Mouse (Mus musculus): ENCODE data around the gene Kcmf1.
"Not testable (repeated sequence)": the region's sequence is repeated elsewhere in the genome, so short reads cannot be mapped to it uniquely, and the experiment has no call there.

Kcmf1 gene

DNA sequence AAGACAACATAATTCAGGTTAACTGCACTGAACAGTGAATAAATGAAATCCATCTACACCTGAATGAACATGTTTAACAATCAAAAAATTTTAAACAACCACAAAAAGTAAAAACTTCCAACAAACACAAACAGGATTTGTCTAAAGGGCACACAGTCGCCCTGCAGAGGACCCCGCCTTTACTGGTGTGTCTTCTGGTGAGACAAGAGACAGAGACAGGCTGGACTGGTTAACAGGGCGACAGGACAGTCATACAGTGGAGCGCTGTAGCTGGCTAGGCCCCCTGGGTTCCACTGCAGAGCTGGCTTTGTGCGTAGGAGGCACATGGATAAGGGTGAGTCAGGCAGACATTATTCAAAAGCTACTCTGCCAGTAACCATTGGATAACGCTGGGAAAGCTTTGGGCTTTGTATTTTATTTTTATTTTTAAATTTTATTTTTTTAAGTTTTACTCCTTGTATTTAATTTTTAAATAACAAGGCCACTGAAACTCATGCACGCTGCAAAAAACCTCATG, 57.7 kb downstream of the Kcmf1 start:
- no peak for DNase-seq (ENCODE audit: low spot score in 2 of 2)

DNA sequence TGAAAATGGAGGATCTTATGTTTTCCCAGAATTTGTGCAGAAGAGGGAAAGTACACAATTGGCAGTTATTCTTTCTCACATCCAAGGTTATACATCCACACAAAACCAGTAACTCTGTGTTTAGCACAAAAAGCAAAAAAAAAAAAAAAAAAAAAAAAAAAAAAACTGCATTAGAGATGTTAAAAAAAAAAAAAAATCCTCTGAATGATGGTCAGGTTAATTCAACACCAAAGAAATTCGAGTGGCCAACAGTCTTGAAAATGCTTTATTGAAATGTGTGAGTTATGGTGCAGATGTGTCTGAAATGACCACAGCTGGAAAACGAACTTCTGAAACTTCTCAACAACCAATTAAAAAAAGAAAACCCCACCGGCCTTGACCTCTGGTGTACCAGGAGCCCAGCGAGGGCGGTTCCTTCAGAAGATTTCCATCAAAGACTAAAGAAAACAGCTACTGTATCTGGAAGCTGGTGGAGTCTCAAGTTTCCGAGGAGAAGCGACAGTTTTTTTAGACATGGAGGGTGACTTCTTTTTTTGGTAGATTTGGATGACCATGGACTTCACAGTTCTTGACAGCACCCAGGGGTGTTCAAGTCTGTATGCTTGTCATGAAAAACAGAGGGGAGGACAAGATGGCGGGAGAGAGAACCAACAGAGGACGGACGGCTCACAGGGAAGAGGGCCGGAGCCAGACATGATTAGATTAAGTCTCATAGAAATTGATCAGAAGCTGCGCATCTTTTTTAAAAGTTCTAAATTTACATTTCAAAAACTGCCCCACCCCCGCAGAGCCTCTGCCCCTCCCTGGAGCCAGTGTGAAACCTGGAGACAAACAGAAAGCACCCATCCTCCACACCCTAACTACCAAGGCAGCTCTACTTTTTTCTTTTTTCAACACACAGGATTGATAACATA, 58.7 kb downstream of the Kcmf1 start:
- no peak for DNase-seq (ENCODE audit: low spot score in 2 of 2)

DNA sequence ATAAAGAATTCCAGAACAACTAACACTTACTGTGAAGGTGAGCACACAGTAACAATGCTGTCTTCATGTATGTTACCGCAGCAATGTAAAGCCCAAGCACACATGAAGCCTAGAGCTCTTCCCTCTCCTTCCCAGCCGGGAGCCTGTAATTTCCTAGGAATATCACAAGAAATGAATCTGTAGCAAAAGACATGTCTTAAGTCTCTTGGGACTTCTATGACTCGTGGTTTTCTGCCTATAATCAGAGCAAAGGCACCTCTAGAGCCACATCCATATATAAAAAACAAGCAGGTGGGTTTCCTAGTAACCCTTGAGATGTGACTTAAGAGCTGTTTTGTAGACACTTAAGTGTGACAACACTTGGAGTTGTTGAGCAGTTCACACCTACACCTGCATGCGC, 62.0 kb downstream of the Kcmf1 start:
- no peak for DNase-seq (ENCODE audit: low spot score in 2 of 2)

DNA sequence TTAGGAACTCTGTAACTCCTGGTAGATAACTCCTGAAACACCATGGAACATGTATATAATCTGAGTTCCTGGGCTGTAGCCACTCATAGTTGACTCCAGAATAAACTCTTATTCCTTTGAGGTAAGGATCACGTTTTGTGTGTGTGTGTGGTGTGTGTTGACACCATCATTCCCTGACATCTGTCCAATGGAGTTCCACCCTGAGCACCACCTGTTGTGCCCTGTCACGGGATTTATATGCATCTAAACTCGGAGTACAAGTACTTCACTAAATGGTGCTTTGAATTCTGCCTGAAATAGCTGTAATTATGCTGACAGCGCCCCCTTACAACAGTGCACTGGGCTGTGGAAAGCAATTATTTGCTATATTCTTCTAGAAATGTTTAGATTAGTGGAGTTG, 65.3 kb downstream of the Kcmf1 start:
- DNase-seq (ENCODE audit: low spot score in 2 of 2) = no peak

DNA sequence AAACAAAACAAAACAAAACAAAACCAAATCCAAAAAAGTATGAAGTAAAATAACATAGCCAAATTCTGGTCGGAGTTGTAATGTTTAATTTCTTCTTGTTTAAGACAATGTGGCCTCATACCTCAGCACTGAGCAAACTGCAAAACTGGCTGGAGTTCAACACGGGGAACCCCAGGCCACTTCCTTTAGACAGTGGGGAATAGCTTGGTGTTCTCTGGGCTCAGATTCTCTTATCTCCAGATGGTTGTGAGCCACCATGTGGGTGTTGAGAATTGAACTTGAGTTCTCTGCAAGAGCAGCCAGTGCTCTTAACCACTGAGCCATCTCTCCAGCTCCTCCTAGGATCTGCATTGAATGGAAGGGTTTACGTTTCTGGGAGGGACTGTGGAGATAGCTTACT, 67.9 kb downstream of the Kcmf1 start:
- no peak for DNase-seq (ENCODE audit: low spot score in 2 of 2)

DNA sequence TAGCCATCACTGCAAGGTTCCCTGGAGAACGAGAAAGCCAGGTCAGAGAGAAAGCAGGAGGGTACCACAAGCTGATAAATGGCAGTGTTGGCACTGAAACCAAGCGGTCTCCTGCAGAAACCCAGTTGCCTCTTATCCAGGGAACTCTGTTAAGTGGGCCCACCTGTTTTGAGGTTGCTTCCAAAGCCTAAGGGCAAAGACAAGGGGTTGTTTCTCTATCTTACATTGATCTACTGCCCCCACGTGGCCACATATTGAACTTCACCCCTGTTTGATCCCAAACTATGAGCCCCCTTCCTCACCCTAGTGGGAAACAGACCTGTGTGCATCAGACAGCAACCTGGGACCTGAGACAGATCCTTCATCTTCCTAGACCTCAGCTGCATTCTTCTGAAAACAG, 68.5 kb downstream of the Kcmf1 start:
- peak; percentile 4 to 21 for DNase-seq (ENCODE audit: low spot score in 2 of 2)

DNA sequence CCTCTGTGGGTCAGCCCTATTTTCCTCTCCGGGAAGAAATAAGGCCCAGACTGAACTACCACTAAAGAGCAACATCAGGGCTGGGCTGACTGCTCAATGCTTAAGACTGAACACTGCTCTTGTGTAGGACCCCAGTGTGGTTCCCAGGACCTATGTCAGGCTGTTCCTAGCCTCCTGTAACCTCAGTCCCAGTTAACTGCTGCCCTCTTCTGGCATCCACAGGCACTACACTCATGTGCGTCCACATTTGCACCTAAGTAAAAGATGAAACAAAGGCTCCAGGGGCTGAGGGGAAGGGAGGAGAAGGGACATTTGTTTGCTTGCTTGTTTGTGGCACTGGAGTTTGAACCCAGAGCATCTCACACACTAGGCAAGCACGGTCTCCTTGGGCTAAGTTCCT, 70.9 kb downstream of the Kcmf1 start:
- DNase-seq (ENCODE audit: low spot score in 2 of 2) = no peak

DNA sequence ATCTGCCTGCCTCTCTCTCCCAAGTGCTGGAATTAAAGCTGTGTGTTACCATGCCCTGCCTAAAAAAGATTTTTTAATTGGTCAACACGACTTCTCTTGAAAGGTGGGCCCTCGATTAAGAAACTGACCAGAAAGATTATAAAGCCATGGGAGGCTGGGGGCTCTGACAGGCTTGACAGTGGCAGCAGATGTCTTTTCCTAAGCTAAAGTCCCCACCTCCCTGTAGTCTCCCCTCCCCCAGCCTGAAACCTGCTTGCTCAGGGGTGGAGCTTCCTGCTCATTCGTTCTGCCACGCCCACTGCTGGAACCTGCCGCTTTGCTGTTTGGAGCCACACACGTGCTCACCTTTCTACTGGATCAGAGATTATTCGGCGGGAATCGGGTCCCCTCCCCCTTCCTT, 71.7 kb downstream of the Kcmf1 start:
- not testable (repeated sequence) for DNase-seq (ENCODE audit: low spot score in 2 of 2)

DNA sequence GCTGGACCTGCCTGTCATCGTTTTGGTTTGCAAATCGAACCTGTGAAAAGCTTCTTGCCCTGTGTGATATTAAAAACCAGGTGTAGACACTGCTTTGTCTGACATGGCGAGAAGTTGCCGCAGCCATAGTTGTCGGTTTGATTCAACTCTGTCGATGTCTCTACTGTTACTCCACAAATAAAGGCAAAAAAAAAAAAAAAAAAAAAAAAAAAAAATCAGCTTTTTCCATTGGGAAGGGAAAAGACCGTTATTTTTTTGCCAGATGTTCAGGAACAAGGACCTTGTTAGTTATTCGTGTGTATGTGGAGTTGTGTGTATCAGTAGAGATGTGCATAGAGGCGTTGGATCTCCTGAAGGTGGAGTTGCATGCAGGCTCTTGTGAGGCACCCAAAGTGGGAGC, 74.0 kb downstream of the Kcmf1 start:
- DNase-seq (ENCODE audit: low spot score in 2 of 2) = no peak

DNA sequence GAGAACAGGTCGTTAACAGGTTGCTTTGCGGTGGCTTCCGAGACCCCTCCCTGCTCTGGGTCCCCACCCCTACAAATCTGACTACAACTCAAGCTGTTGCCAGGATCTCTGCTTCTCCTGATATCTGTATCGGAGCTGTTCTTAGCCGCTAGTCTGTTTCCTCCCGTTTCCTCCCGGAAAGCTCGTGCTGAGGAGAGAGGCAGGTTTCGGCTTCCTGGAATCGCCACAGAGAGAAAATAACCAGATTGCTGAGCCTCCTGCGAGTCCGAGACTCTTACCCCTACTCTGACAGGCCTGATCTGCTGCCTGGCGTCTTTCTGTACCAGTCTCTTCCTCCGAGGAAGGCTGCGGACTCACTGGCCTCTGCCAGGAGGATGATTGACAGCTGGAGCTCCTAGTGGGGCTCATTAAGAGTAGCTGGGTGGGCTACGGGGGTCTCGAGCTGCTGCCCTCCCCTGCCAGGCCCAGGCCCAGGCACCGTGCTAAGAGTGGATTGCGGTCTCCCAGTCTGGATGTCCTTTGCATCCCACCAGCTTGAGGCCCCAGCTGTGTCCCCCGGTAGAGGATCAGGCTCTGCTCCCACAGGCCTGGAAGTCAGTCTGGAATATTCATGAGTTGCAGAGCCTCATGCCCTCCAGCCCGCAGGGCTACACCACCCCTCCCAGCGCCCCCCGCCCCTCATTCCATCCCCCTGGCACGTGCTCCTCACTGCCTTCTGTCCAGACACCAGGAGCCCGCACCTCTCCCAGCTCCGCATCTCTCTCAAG, 74.6 kb downstream of the Kcmf1 start:
- no peak for DNase-seq (ENCODE audit: low spot score in 2 of 2)

DNA sequence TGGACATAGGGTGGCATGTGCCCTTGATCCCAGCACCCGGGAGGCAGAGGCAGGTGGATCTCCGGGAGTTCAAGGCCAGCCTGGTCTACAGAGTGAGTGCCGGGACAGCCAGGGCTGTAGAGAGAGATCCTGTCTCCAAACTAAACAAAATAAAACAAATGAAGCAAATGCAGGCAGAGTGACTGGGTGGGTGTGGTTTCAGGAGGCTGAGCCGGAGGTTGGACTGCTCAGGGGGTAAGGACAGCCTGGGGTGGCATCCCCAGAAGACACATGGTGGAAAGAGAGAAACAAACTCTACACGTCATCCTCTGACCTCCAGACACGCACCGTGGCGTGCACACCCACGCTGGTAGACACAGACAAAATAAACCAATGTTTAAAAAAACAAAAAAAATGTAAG, 86.3 kb downstream of the Kcmf1 start:
- DNase-seq (ENCODE audit: low spot score in 2 of 2) = no peak

DNA sequence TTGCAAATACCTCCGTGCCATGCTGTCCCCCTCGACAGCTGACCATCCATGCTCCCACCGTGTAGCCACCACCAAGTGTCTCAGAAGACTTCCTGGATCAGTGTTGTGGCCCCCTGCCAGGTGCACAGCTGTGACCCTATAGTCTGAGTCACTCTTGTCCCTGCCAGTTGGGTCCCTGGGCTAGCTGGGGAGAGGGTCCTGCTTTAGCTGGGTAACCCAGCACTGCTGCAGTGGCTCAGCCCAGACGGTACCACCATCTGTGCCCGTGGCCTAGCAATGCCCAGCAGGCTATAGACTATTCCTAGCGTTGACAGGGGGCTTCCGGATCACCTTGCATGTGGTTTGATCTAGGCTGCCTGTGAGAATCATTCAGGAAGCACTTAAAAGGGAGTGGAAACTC, 89.5 kb downstream of the Kcmf1 start:
- no peak for DNase-seq (ENCODE audit: low spot score in 2 of 2)

DNA sequence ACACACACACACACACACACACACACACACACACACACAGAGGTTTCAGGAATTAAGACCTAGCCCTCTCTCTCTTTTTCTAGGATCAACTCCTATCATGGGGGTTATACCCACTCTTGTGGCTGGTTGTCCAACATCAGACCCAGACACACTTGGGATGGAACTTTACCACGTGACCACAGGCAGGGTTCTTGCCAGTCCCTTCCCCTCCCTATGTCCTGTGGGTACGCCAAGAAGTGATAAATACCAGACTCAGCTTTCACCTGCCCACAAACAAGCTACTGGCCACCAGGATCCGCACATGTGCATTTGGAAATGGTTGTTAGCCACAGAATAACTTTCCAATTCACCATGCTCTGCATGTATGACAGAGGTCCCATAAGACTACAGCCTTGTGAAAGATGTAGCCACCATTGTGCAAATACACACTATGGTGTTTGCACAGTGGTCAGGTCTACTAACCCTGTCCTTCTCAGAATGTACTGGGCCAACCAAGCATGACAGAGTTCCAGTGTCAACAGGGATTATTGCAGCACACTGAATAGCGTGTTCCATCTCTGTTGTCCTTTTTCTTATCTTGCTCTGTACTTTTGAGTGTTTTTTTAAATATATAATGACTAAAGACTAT, 90.1 kb downstream of the Kcmf1 start:
- DNase-seq (ENCODE audit: low spot score in 2 of 2) = no peak

DNA sequence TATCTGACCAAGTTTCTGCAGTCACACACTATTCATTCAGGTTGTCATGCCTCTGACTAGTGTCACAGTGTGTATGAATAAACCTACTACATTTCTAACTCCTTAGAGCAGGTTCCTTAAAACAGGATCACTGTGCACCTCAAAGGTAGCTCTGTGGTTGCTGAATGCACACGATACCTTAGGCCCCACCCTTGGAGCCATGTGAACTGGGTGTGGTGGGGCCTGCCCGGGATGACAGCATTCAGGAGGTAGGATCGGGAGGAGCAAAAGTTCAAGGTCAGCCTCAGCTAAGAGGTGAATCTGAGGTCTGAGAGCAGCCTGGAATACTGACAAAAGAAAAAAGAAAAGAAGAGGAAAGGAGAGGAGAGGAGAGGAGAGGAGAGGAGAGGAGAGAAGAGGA, 91.4 kb downstream of the Kcmf1 start:
- DNase-seq (ENCODE audit: low spot score in 2 of 2) = no peak

DNA sequence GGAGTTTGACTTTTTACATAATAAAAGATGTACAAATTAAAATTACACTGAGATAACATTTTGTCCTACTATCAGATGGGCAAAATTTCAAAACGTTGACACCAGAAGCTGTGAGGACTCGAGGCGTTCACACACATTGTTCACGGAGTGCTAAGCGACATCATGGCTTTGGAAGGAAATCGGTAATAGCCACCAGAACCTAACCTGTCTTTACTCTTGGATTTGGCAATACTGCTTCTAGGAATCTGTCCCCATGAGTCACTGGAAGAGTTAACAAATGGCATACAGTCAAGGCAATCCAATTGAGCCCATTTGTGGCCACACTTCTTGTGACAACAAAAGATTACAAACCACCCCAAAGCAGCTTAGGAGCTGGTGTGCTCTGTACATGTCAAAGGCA, 96.1 kb downstream of the Kcmf1 start:
- no peak for DNase-seq (ENCODE audit: low spot score in 2 of 2)

DNA sequence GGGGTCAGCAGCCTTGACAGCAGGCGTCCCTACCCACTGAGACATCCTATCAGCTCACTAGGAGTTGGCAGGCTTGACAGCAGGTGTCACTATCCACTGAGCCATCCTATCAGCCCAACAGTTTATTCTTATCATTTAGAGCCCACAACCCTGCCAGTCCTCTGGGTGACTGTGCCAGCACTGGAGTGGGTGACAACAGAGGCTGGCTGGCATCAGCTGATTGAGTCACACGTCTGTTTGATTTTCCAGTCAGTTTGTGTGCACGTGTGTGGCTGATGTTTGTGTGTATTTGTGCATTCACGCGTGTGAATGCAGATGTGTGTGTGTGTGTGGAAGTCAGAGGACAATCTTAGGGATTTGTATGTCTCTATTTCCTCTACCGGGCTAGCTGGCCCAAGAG, 97.7 kb downstream of the Kcmf1 start:
- DNase-seq (ENCODE audit: low spot score in 2 of 2) = no peak

DNA sequence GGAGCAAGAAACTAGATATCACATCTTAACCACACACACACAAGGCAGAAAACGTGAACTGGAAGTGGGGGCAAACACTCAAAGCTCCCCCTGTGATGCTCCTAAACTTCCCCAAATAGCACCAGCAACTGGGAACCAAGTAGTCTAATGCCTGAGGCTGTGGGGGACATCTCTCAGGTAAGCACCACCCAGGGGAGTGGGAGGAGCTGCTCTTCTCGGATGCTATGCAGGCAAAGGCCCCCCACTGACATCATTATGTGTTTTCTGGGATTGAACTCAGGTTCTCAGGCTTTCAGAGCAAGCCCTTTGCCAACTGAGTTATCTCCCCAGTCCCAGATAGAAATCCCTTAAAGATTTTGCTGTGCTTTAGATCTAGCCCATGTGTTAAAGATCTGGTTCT, 99.1 kb downstream of the Kcmf1 start:
- no peak for DNase-seq (ENCODE audit: low spot score in 2 of 2)

DNA sequence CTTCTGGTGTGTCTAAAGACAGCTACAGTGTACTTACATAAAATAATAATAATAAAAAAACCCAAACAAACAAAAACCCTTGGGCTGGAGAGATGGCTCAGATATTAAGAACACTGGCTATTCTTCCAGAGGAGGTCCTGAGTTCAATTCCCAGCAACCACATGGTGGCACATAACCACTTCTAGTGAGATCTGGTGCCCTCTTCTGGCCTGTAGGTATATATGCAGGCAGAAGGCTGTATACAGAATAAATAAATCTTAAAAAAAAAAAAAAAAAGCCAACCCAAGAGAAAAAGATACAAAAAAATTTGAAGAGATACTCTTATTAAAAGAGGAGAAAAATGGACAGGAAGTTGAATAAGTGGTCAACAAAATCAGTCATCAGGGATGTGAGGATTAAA, 102.0 kb downstream of the Kcmf1 start:
- no peak for DNase-seq (ENCODE audit: low spot score in 2 of 2)

DNA sequence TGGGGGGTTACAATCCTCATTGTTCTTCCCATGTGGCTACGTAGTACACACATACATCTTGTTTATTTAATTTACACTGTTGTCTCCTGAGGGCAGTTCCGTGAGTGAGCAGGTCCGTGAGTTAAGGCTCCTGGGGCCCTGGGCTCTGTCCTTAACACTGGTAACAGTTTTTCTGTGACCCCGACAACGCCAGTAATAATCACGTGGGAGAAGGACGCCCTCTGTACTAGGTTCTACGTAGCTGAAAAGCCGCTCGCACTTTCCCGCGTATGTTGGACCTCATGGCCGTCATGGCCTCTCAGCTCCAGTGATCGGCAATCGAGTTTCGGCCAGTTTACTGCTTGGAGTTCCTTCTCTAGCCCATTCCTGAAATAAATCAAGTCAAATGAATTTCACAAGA, 104.3 kb downstream of the Kcmf1 start:
- no peak for DNase-seq (ENCODE audit: low spot score in 2 of 2)

DNA sequence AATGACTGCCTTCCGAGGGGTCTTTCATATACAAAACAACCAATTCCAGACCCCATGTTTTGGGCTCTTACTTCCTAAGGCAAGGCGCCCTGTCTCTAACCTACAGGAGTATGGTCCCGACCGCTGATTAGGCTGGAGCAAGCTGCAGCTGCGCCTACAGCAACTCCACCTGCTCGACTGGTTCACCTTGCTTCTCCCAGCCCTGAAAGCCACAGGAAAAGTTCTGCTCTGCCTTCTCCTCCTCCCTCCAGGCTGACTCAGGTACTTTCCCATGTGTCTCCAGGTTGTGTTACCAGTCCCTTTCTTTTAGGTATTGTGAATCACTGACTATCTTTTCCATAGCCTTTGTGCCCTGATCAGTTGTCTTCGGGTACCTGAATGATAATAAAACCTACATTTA, 104.9 kb downstream of the Kcmf1 start:
- DNase-seq (ENCODE audit: low spot score in 2 of 2) = no peak

DNA sequence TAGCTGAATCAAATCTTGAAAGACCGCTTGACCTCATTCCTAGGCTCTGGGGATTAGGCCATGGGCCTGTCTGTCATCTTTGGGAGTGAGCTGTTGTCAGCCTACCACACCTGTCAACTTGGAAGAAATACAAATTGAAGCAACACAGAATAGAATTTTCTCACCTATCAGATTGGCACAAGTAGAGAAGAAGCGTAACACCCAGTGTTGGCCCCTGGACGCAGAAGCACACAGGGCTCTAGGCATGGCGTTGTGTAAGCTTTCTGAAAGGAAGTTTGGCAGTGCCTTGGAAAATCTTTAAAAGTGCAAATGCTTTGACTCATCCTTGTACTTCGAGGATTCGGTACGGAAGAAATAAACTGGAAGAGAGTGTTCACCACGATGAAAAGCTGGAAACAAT, 107.1 kb downstream of the Kcmf1 start:
- no peak for DNase-seq (ENCODE audit: low spot score in 2 of 2)
